Comparison of ENCODE assay signal across 25 mouse cellular contexts in the genomic region with DNA sequence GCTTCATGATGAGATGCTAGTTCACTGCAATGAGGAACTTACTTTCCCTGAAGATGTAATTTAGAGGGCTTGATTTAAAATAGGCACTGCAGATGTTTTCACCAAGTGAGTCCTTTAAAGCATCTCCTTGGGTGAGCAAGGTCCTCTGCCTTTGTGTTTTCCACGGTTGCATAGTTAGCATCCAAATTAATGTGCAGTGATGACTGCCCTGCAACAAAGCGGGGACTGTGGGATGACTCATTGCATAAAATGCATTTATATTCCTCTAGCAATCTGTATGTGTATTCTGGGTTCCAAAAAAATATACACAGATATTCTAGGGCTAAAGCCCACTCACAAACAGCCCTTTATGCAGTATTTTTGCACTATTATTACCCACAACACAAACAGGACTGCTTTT.
DNase-seq lines count a peak whose midpoint lies in the region; ATAC-seq and TF ChIP-seq lines count a peak whose summit lies in the region.
"Had no signal": no experiment of that assay in that cellular context is flagged by ENCODE, and none has a peak within 500 bp of the region (broad histone marks: within the 10 kb centered on the region; RNA-seq: fewer than 3 reads in every experiment).

No protein-coding gene starts in this region.

- ATAC-seq in hindbrain, embryonic 15.5 days (ENCODE audit: low FRiP score, low read depth): no peak
- ATAC-seq in hindbrain, embryonic 13.5 days (ENCODE audit: low FRiP score): no peak
- no peak for ATAC-seq in forebrain, embryonic 14.5 days
- ATAC-seq: forebrain, embryonic 15.5 days; intestine, postnatal 0 days; Patski had no signal

- no peaks in the 10 kb centered on the region for H3K9me3 ChIP-seq in hindbrain, embryonic 15.5 days
- no peaks in the 10 kb centered on the region for H3K9me3 ChIP-seq in hindbrain, embryonic 13.5 days
- H3K9me3 ChIP-seq in forebrain, embryonic 14.5 days (replicated peaks; ENCODE audit: control insufficient read depth, low read length): no peaks in the 10 kb centered on the region
- H3K9me3 ChIP-seq: embryonic facial prominence, embryonic 15.5 days; forebrain, embryonic 15.5 days; hindbrain, embryonic 10.5 days had no signal

- no peaks in the 10 kb centered on the region for H3K36me3 ChIP-seq in hindbrain, embryonic 15.5 days
- H3K36me3 ChIP-seq in hindbrain, embryonic 13.5 days: no peaks in the 10 kb centered on the region
- no peaks in the 10 kb centered on the region for H3K36me3 ChIP-seq in forebrain, embryonic 14.5 days (ENCODE audit: control insufficient read depth, insufficient read depth, low read length)
- H3K36me3 ChIP-seq: embryonic facial prominence, embryonic 15.5 days; forebrain, embryonic 15.5 days; hindbrain, embryonic 10.5 days had no signal

- H3K9ac ChIP-seq in hindbrain, embryonic 15.5 days: no peak overlapping the region
- no peak overlapping the region for H3K9ac ChIP-seq in hindbrain, embryonic 13.5 days
- no peak overlapping the region for H3K9ac ChIP-seq in forebrain, embryonic 14.5 days (ENCODE audit: low read length)
- H3K9ac ChIP-seq: embryonic facial prominence, embryonic 15.5 days; forebrain, embryonic 15.5 days; hindbrain, embryonic 14.5 days had no signal

- 35% methylated on average over 2 of the region's 2 CpGs for WGBS in hindbrain, embryonic 15.5 days
- 44% methylated on average over 2 of the region's 2 CpGs for WGBS in hindbrain, embryonic 13.5 days
- WGBS in olfactory bulb, adult 2 months: 22% methylated on average over 2 of the region's 2 CpGs
- 38% methylated on average over 2 of the region's 2 CpGs for WGBS in forebrain, embryonic 14.5 days

- peak overlapping the region; percentile 20; the same call in 1 of the 2 replicates for H3K27ac ChIP-seq in hindbrain, embryonic 15.5 days (replicated peaks)
- no peak overlapping the region for H3K27ac ChIP-seq in hindbrain, embryonic 13.5 days
- H3K27ac ChIP-seq in olfactory bulb, adult 2 months (ENCODE audit: insufficient read depth, low read depth, low read length): 0 out of 2 replicates have a peak overlapping the region, but pooled peaks have one; percentile 57
- no peak overlapping the region for H3K27ac ChIP-seq in forebrain, embryonic 14.5 days (ENCODE audit: low read depth, low read length)
- H3K27ac ChIP-seq: embryonic facial prominence, embryonic 15.5 days; forebrain, embryonic 15.5 days; gastrocnemius, adult 2 months; hindbrain, embryonic 10.5 days; hindbrain, embryonic 14.5 days had no signal

- no peak for TF ChIP-seq POLR2A in olfactory bulb, adult 2 months (IDR thresholded peaks at IDR 0.05; ENCODE audit: insufficient read depth, low read depth, low read length)

- no peak overlapping the region for H3K4me2 ChIP-seq in hindbrain, embryonic 15.5 days
- H3K4me2 ChIP-seq in hindbrain, embryonic 13.5 days: no peak overlapping the region
- H3K4me2 ChIP-seq in forebrain, embryonic 14.5 days (ENCODE audit: low read length): no peak overlapping the region
- H3K4me2 ChIP-seq: embryonic facial prominence, embryonic 15.5 days; forebrain, embryonic 15.5 days; heart, embryonic 11.5 days; hindbrain, embryonic 14.5 days had no signal

- H3K4me1 ChIP-seq in hindbrain, embryonic 15.5 days (replicated peaks): no peaks in the 10 kb centered on the region; the same call in 1 of the 2 replicates
- no peaks in the 10 kb centered on the region for H3K4me1 ChIP-seq in hindbrain, embryonic 13.5 days (replicated peaks)
- no peaks in the 10 kb centered on the region for H3K4me1 ChIP-seq in olfactory bulb, adult 2 months (ENCODE audit: control insufficient read depth, insufficient read depth, low read length)
- no peaks in the 10 kb centered on the region for H3K4me1 ChIP-seq in forebrain, embryonic 14.5 days (ENCODE audit: control insufficient read depth, insufficient read depth, low read length)
- H3K4me1 ChIP-seq: embryonic facial prominence, embryonic 15.5 days; hindbrain, embryonic 10.5 days had no signal

- DNase-seq in left cerebral cortex, adult 9 months (ENCODE audit: low spot score in 2 of 2): peak; percentile 27 to 40
- DNase-seq in left cerebral cortex, postnatal 14 days (ENCODE audit: low spot score in 2 of 2): no peak
- DNase-seq in B cell, adult 2 months: no peak
- DNase-seq in forebrain, embryonic 14.5 days (ENCODE audit: low spot score): no peak
- DNase-seq: adrenal gland, postnatal 10 days; adrenal gland, postnatal 36 days; cerebellum, adult 11 months; cerebellum, adult 2 months; cerebellum, adult 9-11 months; cerebellum, postnatal 36 days; embryo, embryonic 11 days; gastrocnemius, adult 2 months; gastrocnemius, postnatal 14 days; heart, adult 11 months; heart, postnatal 36 days had no signal

- intact Hi-C loops in left cerebral cortex, postnatal 14 days (cut with DNase I): loop anchor here (10.0 kb wide), 1 partner anchor 106 kb away; no protein-coding TSS in a partner anchor

- no peaks in the 10 kb centered on the region for H3K27me3 ChIP-seq in hindbrain, embryonic 15.5 days
- H3K27me3 ChIP-seq in hindbrain, embryonic 13.5 days: no peaks in the 10 kb centered on the region
- H3K27me3 ChIP-seq in forebrain, embryonic 14.5 days (replicated peaks; ENCODE audit: control insufficient read depth, insufficient read depth, low read length): no peaks in the 10 kb centered on the region
- H3K27me3 ChIP-seq: embryonic facial prominence, embryonic 15.5 days; forebrain, embryonic 15.5 days; Patski had no signal

- TF ChIP-seq CTCF in olfactory bulb, adult 2 months (IDR thresholded peaks at IDR 0.05; ENCODE audit: insufficient read depth, low read depth, low read length): no peak

- H3K4me3 ChIP-seq in hindbrain, embryonic 15.5 days: no peak overlapping the region
- no peak overlapping the region for H3K4me3 ChIP-seq in hindbrain, embryonic 13.5 days
- H3K4me3 ChIP-seq in olfactory bulb, adult 2 months (ENCODE audit: insufficient read depth, low read depth, low read length): no peak overlapping the region
- H3K4me3 ChIP-seq in forebrain, embryonic 14.5 days (ENCODE audit: low read depth, low read length): no peak overlapping the region
- H3K4me3 ChIP-seq: embryonic facial prominence, embryonic 15.5 days; forebrain, embryonic 15.5 days; gastrocnemius, adult 2 months; hindbrain, embryonic 10.5 days had no signal

Comparison
In these comparisons a context has a peak if more than half of its experiments do, and no peak if none do; other contexts are left out.
1. H3K27ac ChIP-seq: peak in hindbrain, embryonic 15.5 days (single experiment) and olfactory bulb, adult 2 months (single experiment); none in hindbrain, embryonic 13.5 days (single experiment) and forebrain, embryonic 14.5 days (single experiment).
2. DNase-seq: peak in left cerebral cortex, adult 9 months (2 of 2); none in left cerebral cortex, postnatal 14 days (0 of 2), B cell, adult 2 months (0 of 2) and forebrain, embryonic 14.5 days (single experiment).